Mouse (Mus musculus) gastrocnemius, adult 18-20 months (tissue): ENCODE measurements around the gene Sgsm2. TPM values are rescaled to one million over a fixed set of nuclear protein-coding genes. Genes with fewer than 3 reads are reported as not detected.

ENCODE experiments used
- DNase-seq: peaks from one replicate; pipeline ENCODE4 v3.0.0; 2021; ENCODE audit warnings: low spot score
- total RNA-seq, 2 experiments: library from RNA; stranded (reverse); gene quantifications; 2 replicates each; pipeline ENCODE4 v1.2.3; 2021

Gene Sgsm2
- total RNA-seq, 2 experiments from 2014 or later, result 1.6 to 2.4 TPM

DNA sequence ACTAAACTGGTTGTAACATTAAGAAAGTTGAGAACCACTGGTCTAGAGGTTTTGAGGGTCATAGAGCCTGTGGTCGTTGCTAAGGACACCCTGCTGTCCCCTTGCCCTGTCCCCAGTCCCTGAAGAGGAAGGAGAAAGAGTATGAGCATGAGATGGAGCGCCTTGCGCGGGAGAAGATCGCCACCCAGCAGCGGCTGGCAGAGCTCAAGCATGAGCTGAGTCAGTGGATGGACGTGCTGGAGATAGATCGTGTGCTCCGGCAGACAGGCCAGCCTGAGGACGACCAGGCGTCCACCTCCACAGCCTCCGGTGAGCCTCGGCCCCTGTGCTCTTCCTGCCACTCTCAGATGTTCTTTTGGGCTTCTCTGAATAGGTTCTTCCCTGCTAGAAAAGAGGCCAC lies 54.8 kb downstream of the Sgsm2 start:
- no peak for DNase-seq

DNA sequence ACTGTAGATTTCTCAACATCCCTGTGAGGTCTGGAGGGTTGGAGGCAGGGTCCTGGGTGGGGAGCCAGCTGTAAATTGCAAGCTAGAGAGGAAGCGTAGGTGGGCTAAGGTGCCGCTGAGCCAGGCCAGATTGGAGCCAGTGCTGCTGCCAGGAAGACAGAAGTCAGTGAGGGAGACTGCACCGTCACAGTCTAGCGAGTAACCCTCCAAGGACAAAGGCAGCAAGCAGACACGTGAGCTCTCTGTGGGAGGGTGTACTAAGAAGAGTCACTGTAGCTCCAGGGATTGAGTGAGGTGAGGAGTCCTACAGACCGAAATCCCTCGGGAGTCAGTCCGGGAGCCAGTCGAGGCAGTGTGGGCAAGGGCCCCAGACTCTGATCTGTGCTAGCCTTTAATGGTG lies 55.5 kb downstream of the Sgsm2 start:
- no peak for DNase-seq

DNA sequence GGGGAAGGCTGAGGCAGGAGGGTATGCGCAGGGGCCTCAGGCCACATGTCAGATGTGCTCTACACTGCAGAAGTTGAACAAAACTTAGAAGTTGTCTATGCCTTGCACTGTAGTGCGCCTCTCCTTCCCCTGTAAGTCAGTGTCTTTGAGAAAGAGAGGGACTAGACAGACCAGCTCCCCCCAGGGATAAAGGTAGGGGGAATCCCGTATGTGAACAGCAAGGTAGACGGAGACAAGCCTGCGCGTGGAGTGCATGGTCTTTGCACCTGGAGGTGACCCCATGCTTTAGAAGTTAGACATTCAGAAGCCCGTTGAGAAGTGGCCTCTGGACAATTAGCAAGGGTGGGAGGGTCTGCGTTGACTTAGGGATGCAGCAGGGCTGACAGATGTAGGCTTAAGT lies 56.1 kb downstream of the Sgsm2 start:
- no peak for DNase-seq

DNA sequence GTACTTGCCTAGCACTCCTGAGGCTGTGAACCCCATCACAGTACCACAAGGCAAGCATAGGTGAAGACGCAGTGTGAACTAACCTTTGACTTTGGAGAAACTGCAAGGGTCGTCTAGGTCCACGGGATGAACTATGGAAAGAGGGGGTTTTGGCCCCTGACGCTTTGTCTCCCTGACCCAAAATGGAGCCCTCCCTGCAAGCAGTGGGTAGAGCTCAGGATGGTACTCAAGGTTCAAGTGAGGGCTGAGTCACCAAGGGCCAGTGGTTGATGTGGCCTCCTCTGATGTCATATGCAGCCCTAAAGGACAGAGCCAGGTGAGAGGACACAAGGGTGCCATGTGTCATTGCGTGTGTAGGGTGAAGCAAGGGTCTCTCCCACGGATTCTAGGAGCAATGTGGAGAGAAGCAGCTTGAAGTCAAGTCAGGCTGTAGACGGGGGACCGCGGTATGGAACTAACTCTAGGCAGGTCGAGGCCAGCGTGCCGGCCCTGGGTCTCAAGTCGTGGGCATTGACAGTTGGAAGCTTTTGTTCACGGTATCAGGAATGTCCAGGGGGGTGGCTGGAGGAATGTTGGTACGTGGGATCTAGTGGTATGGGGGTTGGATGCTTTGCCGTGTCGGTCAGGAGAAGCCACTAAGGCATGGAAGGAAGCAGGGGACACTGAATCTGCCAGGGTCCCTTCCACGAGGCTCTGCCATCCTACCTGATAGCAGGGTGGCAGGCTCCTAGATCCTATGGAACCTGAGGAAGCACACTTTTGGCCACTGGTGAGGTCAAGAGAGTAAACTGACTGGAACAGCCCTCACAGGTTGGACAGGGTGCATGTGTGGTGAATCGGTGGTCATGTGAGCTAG lies 56.8 kb downstream of the Sgsm2 start:
- no peak for DNase-seq

DNA sequence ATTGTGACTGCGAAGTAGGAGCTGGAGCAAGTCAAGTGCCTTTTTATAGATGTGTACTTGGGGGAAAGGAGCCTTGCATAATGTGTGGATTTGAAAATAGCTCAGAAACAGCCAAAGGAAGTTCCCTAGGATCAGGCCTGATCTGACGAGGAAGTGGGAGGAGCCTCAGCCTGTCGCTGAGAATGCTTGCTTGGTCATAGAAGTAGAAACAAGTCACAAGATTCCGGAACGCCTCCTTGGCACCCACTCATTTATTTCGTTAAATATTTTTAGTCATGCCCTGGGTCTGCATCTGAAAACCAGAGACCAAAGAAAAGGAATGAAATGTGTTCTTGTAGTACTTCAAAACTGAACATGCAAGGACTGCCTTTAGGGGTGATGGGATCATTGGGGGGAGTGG lies 57.9 kb downstream of the Sgsm2 start:
- peak; percentile 62 for DNase-seq

DNA sequence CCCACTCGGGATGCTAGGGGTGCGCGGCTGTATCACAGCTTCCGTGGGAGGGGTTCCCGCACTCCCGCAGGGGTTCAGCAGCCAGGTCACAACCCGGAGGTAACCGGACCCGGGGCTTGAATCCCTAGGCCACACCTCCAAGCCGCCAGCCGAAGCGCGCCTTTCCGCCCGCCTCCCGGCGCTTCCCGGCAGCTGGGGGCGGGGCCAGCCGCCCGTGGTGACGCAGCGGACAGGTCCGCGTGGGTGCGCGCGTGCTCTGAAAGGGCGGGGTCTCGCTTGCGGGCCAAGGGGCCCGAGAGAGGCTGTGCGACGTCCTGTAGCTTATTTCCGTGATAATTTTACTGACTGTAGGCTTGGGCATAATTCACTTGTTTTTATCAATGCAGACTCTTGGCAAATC lies 58.4 kb downstream of the Sgsm2 start:
- DNase-seq, result peak; percentile 95

DNA sequence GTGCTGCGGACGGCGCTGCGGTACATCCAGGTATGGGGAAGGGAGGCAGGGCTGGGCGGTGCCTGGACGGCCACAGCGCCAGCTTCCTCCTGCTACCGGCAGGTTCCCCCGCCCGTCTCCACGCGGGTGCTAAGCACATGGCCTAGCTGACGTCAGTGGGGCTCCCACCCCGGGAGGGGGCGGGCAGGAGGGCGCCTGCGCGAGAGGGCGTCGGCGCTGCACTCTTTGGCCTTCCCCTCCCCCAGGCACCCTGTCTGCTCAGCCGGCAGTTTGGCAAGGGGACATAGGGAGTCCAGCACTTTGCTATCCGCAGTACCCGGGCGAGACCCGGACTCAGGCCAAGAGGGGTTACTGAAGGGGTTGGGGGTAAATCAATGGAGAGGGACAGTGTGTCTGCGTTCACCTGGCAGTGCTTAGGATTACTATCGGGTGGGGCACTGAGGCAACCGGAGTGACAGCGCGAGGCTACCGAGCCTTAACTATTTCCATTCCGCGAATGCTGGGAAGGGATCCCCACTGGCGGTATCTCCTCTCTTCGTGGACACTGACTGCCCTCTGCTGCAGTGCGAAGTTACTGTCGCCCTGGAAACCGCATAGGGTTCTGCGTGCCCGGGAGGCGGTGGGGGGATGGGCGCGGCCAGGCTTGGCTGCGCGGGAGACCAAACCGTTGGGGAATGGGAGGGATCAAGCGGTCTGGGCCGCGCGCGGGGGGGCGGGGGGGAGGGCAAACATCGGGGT lies 59.0 kb downstream of the Sgsm2 start:
- DNase-seq, result peak; percentile 96

DNA sequence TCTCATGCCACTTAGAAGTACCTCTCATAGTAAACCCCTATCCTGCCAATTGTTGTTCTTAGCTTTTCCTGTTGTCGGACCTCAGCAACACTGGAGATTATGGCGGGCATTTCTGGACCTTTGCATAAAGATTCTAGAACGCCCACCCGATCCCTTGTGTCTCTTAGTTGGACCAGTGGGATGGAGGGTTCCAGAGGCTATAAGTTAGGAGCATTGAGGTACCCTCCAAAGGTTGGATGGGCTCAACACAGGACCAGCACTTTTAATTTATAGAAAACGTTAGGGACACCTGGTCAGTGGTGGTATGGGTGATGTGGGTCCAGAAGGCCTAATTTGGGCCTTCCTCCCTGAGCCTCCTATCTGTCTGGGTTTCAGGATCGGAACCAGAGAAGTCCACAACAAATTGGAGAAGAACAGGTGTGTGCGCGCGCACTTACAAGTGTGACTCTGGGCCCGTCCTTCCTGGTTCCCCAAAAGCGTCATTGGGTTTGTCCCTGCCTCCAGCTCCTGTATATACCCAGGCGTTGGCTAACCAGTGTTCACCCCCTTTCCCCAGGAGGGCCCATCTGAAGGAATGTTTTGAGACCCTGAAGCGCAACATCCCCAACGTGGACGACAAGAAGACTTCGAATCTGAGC lies 59.7 kb downstream of the Sgsm2 start:
- no peak for DNase-seq

DNA sequence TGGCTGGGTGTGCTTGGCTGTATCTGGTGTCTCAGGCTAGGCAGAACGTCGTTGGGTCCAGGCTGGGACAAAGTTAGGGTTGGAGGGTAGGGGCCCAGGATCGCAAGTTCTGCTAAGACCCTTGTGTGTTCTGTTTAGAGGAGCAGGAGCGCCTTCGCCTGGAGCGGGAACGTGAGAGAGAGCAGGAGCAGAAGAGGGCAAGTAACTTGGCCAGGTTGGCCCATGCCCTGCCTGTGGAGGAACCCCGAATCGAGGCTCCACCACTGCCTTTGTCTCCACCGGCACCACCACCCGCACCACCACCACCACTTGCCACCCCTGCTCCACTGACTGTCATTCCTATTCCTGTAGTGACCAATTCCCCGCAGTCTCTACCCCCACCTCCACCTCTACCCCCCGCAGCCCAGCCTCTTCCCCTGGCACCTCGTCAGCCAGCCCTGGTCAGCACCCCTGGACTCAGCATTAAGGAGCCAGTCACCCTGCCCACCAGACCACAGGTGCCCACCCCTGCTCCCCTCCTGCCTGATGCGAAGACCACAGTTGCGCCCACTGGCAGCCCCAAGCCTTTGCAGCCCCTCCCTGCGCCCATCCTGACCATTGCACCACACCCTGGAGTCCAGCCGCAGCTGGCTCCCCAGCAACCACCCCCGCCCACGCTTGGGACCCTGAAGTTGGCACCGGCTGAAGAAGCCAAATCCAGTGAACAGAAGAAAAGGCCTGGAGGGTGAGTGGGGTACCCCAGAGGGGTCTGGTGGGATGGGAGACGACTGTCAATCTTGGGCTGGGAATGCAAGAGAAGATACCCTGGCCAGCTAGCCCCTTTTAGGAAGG lies 60.4 kb downstream of the Sgsm2 start:
- DNase-seq, result no peak

DNA sequence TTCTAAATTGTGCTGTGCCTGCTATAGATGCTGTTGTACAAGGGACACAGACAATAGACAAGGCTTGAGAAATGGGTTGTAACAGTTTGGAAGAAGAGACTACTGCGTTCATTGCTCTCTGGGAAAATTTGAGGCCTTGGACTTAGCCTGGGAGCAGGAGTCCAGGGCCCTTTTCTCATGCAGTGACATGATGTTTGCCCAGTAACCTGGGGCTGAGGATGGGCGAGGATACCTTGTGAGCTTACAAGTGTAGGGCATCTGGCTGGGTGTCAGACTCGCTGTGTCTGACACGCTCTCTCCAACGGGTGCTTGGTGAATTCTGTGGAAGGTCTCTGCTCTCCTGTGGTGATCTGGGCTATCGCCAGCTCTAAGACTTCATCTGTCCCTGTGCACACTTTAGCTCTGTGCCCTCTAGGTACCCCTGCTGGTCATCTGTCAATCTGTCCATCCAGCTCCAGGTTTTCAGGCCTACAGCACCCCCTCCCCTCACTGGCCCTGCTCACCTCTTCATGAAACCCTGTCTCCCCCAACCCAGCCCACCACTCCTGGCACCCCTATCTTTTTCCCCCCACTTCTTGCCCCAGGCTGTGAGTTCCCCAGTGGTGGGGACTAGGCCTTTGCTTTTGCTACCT lies 61.2 kb downstream of the Sgsm2 start:
- no peak for DNase-seq

DNA sequence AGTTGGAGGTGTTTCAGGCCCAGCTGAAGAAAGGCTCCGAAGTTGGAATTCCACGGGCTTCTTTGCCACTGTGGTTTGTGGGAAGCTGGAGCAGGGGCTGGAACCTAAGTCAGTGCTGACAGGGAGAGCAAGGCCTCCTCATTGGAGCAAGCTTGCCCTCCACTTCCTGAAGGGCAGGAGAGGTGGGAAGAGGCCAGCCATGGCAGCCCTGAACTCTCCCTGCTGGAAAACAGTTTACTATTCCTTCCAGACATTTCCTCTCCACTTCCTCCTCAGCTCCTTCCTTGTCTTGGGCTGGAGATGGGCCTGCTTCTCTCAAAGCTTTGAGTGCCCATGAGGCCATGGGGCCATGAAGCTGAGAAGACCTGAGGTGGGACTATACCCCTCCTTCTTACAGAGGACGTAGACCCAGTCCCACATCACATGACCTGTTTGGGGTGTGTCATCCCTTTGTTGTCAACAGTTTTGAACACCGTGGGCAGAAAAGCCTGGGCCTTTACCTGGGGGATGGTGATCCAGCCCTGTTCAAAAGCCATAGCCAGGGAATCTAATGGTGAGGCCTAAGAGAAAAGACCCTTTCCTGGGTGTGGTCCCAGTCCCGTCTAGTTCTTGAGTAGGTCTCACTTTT lies 62.1 kb downstream of the Sgsm2 start:
- no peak for DNase-seq

DNA sequence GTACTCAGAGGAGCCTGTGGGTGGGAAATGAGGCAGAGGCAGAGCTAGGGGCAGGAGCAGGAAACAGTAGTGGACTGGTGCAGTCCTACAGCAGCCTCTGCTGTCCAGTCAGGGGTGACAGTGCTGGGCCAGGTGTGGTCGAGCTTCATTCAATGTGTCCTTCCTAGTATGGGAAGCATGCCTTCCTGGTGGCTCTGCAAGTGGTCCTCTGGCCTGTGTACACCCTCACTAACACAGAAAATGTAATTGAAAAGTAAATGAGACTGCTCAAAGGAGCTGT lies 62.6 kb downstream of the Sgsm2 start:
- DNase-seq, result no peak

DNA sequence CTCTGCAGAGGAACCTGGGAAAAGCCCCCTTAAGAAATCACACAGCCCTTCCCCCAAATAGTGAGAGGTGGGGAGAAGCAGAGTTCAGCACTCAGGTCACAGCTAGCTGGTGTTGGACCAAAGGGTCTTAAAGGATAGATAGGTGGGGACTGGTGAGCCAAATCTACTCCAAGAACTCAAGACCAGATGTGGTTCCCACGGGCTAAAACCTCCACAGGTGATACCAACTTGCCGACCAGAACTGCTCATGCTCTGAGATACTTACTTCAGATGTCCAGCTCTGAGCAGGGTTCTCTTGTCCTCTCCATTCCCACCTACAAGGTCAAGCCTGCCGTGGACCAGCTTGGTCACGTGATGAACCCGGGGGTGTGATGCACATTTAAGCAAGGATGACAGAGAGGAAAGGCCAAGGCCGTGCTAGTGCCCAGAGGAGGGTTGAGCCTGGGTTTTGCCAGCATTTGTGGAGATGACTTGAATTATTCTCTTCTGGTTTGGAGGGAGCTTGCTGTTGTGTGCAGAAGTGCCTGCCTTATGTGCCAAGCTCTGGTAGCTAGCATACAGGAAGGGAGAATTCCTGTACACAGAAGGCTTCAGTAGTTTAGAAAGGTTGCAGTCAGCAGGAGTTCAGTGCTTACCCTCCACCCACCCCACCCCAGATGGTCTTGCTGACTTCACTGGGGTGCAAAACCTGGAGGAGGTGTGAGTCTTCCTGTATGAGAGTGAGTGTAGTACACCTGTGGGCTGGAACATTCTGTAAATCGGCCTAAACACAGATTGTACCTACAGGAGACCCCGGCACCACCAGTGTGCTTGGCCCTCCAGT lies 63.1 kb downstream of the Sgsm2 start:
- DNase-seq, result no peak

DNA sequence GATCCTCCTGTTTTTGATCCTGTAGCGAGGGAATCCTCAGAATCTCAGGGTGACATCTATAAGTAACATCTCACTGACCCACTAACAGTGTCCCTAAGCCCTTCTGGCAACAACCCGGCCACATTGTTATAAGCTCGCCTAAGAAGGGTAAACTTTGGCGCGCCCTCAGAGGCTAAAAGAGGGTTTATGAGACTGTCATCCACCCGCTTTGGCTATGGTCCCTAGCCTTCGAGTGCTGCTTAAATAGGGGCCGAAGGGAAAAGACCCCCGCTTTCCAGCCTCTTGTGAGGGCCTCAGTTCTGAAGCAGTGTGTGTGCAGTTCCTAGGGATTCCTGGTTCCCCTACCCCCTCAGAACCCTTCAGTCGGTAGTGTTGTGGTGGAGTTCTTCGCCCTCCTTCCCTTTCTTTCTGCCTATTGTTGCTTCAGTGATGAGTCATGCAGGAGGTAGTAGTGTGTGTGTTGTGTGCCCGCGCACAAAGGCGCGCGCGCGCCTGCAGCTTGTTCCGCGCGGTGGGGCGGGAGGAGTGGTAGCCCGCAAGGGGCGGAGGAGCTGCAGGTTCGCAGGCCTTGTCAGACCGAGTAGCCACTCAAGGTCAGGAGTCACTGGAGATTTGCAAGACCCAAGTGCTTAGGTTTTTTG lies 64.2 kb downstream of the Sgsm2 start:
- no peak for DNase-seq

DNA sequence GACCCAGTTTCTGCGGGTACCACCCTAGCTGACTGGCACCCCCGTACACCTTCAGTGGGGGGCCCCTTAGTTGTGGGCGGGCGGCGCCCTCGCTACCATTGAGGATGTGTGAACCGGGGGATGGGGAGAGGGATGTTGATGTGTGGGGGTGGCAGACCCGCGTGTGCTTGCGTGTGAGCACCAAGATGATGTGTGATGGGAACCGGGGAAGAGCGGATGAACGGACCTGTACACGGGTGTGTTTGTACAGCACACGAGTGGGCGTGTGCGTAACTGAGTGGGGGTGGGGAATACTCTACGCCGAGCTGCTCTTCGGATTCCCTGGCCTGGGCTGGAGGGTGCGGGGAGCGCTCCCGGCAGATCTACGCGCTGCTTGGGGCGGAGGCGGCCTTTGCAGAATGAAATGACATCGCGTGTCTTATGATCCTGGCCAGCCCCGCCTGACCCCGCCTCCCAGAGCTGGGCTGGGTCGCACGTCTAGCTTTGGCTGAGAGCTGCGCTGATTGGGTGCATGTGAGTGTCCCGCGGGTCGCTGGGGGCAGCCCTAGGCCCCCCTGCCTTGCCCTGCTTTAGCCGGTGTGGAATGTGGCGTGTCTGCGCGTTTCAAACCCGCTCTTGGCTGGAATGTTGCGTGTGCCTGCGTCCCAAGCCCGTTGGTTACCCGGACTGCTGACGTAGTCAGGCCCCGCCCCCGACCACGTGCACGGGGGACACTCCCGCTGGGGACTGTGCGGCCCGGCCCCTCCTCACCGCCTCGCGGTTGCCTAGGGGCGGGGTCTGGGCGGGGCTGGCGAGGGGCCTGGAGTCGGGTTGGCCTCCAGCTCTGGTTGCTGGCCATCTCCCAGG lies 65.0 kb downstream of the Sgsm2 start:
- peak; percentile 99 for DNase-seq

DNA sequence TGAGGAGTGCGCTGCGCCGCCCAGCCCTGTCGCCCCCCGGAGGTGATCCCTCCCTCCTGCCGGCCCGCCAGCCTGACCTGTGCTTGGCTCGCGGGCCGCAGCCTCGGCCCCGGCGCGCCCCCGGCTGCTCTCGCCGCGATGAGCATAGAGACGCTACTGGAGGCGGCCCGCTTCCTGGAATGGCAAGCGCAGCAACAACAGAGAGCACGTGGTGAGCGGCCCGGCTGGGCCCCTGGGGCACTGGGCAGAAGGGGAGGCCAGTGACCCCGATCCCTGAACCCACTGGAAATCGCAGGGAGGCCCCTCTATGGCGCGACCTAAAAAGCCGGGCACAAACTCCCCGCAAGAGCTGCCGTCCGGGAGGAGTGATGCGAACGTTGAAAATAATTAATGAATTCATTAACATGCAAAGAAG lies 65.7 kb downstream of the Sgsm2 start:
- peak; percentile 48 for DNase-seq

DNA sequence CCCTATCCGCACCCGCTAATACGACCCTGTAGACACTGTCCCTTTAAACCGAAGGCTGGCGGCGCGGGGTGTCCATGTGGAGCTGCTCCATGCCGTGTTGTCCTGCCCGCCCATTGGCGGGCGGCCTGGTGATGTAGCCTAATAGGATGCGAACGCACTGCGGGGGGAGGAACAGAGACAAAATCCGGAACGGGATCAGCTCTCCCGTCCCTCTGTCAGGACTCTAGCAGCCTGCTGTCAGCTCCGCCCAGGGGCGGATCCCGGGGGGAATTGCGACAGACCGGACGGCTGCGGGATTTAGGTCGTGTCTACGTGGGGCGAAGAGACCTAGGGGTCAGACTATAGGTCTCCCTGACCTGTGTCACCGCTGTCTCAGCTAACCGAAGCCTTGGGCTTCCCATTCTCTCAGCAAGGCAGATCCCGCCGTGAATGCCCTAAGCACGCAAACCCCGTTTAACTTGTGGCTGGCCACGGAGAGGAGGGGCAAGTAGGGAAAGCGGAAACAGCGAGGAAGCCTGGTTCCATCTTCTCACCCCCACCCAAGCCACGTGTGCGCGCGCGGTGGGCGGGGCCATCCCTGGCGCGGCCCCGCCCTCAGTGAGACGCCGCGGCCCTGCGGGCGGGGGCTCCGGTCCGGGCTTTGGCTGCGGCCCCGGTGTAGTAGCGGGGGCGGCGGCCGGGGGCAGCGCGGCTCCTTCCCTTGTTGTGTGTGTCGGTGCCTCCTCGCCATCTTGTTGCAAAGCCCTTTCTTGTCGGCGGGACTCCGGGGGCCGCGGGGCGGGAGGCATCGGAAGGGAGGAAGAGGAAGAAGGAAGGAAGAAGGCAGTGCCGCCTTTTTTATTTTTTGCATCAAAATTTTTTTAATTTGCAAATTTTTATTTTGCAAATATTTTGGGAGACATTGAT lies 66.4 kb downstream of the Sgsm2 start, which contains the start of gene Mnt:
Gene Mnt, plus strand, starts transcription at position 665 of the 906 bp plus-strand sequence.
- peak; percentile 99 for DNase-seq
